Mouse (Mus musculus) testis, adult 2 months (tissue): ENCODE data around the gene Cmbl.

ENCODE experiments used
- CTCF ChIP-seq: fragments of 200-500 bp; IDR thresholded peaks from 2 replicates; pipeline ENCODE4 v1.5.1; 2012; ENCODE audit warnings: low read depth, mild to moderate bottlenecking, inconsistent platforms, low read length, moderate library complexity; ENCODE audit not compliant: control insufficient read depth, insufficient read depth, insufficient replicate concordance
- POLR2A ChIP-seq: fragments of 200-500 bp; IDR thresholded peaks from 2 replicates; pipeline ENCODE4 v1.6.1; 2012; ENCODE audit warnings: low read depth, mild to moderate bottlenecking, inconsistent platforms, low read length, moderate library complexity; ENCODE audit not compliant: control insufficient read depth

DNA sequence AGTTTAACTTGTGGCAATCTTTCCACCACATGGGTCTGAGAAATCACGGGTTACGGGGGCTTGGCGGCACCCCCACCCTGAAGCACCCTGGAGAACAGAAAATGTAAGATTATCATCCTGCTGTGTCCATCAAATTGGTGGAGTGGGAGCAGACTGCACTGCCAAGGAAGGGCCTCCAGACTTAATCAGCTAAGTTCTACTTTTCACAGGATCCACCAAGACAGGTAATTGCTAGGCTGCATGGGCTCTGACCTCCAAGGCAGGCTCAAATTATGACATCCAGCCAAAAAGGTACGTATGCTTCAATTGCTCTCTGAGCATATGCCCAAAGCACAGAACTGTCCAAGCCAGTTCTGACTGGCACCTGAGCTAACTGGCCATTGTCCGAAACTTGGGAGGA is 25.0 kb downstream of the Cmbl start:
- TF ChIP-seq CTCF (no peak), POLR2A (no peak)
